Mouse (Mus musculus): ENCODE results near the gene Tada2a.

Gene Tada2a

GRCm38 (mm10) chr11:84063631-84064209 lies 65.7 kb downstream of the Tada2a start:
- no peak for DNase-seq (ENCODE audit: low read depth, low spot score)

- no peak for DNase-seq (ENCODE audit: low read depth, low spot score)
Observed at GRCm38 (mm10) chr11:84062805-84063204, 66.6 kb downstream of the Tada2a start.

GRCm38 (mm10) chr11:84061881-84062280 lies 67.5 kb downstream of the Tada2a start:
- DNase-seq (ENCODE audit: low read depth, low spot score), result no peak

GRCm38 (mm10) chr11:84060635-84061034 lies 68.8 kb downstream of the Tada2a start:
- DNase-seq (ENCODE audit: low read depth, low spot score), result no peak

GRCm38 (mm10) chr11:84059784-84060183 lies 69.6 kb downstream of the Tada2a start:
- no peak for DNase-seq (ENCODE audit: low read depth, low spot score)

GRCm38 (mm10) chr11:84057418-84057817 lies 72.0 kb downstream of the Tada2a start:
- DNase-seq (ENCODE audit: low read depth, low spot score), result no peak

- DNase-seq (ENCODE audit: low read depth, low spot score), result no peak
Observed at GRCm38 (mm10) chr11:84053524-84054163, 75.8 kb downstream of the Tada2a start.

- DNase-seq (ENCODE audit: low read depth, low spot score), result no peak
Observed at GRCm38 (mm10) chr11:84053055-84053454, 76.3 kb downstream of the Tada2a start.

GRCm38 (mm10) chr11:84048411-84048810 lies 81.0 kb downstream of the Tada2a start:
- DNase-seq (ENCODE audit: low read depth, low spot score), result no peak

GRCm38 (mm10) chr11:84047270-84047669 lies 82.1 kb downstream of the Tada2a start:
- no peak for DNase-seq (ENCODE audit: low read depth, low spot score)

- DNase-seq (ENCODE audit: low read depth, low spot score), result no peak
Observed at GRCm38 (mm10) chr11:84044988-84045387, 84.4 kb downstream of the Tada2a start.

GRCm38 (mm10) chr11:84042808-84043762 lies 86.3 kb downstream of the Tada2a start:
- peak; percentile 69 for DNase-seq (ENCODE audit: low read depth, low spot score)

- no peak for DNase-seq (ENCODE audit: low read depth, low spot score)
Observed at GRCm38 (mm10) chr11:84040621-84041020, 88.8 kb downstream of the Tada2a start.

GRCm38 (mm10) chr11:84033671-84034070 lies 95.7 kb downstream of the Tada2a start:
- no peak for DNase-seq (ENCODE audit: low read depth, low spot score)

- no peak for DNase-seq (ENCODE audit: low read depth, low spot score)
Observed at GRCm38 (mm10) chr11:84032559-84032958, 96.8 kb downstream of the Tada2a start.

- DNase-seq (ENCODE audit: low read depth, low spot score), result peak; percentile 56
Observed at GRCm38 (mm10) chr11:84031971-84032370, 97.4 kb downstream of the Tada2a start.

All from forelimb bud, embryonic 11.5 days (tissue).